Mouse (Mus musculus): ENCODE results near the gene Gtf2f2.

DNA sequence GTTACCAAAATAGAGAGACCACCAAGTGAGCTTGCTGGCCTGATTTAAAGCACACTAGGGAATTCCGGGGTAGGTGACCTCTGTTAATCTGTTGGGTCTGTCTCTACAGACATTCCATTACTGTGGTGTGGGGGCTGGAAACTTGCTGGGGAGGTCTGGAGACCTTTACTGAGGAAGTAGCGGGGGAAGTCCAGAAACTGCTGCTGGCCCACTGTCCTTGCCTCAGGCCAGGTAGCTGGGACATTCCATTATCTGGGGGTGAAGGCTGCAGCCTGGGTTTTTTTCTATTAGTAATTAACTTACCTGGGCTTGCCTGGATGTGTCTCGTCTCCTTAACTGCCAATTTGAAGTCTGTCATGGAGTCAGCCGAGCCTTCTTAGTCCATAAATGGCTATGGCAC, 128.8 kb downstream of the Gtf2f2 start:
- TF ChIP-seq POLR2A (IDR thresholded peaks at IDR 0.05; ENCODE audit: borderline replicate concordance, control insufficient read depth, low read depth, low read length) (no peak), CTCF (IDR thresholded peaks at IDR 0.05; ENCODE audit: control insufficient read depth, insufficient read depth, low read length) (no peak)
